In genomic region chr13:97492958-97493735, GRCm38 (mm10) we compare ENCODE assay signal across 15 mouse cellular contexts.
DNase-seq lines count a peak whose midpoint lies in the region; ATAC-seq and TF ChIP-seq lines count a peak whose summit lies in the region.
"Had no signal": no experiment of that assay in that cellular context is flagged by ENCODE, and none has a peak within 500 bp of the region (broad histone marks: within the 10 kb centered on the region; RNA-seq: fewer than 3 reads in every experiment).

No protein-coding gene starts in this region.

- H3K4me1 ChIP-seq in ES-E14 (ENCODE audit: control insufficient read depth in 2 of 2, insufficient read depth in 2 of 2, low read length in 2 of 2, poor library complexity in 1 of 2) = peaks cover 0 to 9% of the 10 kb centered on the region in 2 experiments; a peak in 2 of 4 replicates

- H3K4me3 ChIP-seq in left cerebral cortex, adult 2 months = no peak overlapping the region
- no peak overlapping the region; a peak in 1 of 4 replicates for H3K4me3 ChIP-seq in ES-E14 (ENCODE audit: insufficient read depth in 1 of 2, low read depth in 1 of 2, low read length in 2 of 2, poor library complexity in 1 of 2, severe bottlenecking in 1 of 2)
- H3K4me3 ChIP-seq: kidney, embryonic 15.5 days; limb, embryonic 13.5 days; lung, embryonic 15.5 days; neural tube, embryonic 15.5 days had no signal

- H3K9ac ChIP-seq in ES-E14 (ENCODE audit: insufficient read depth, low read depth, low read length, poor library complexity, severe bottlenecking) = peak overlapping the region; percentile 41; the same call in 1 of the 2 replicates
- H3K9ac ChIP-seq: kidney, embryonic 15.5 days; limb, embryonic 13.5 days; lung, embryonic 15.5 days; neural tube, embryonic 15.5 days had no signal

- no peak for TF ChIP-seq CTCF in left cerebral cortex, adult 2 months (IDR thresholded peaks at IDR 0.05)

- ATAC-seq in frontal cortex, adult (ENCODE audit: low TSS enrichment) = 0 out of 2 replicates have a peak, but pooled peaks have one; percentile 22
- ATAC-seq: inflammation-experienced regulatory T-cells, adult 6 months had no signal

- peaks cover 63% of the 10 kb centered on the region for H3K36me3 ChIP-seq in ES-E14 (ENCODE audit: control insufficient read depth, insufficient read depth, low read length, poor library complexity, severe bottlenecking)
- H3K36me3 ChIP-seq: kidney, embryonic 15.5 days; limb, embryonic 13.5 days; lung, embryonic 15.5 days; neural tube, embryonic 15.5 days had no signal

- H3K9me3 ChIP-seq in ES-E14 (ENCODE audit: control insufficient read depth, insufficient read depth, low read depth, low read length) = no peaks in the 10 kb centered on the region
- H3K9me3 ChIP-seq: kidney, embryonic 15.5 days; limb, embryonic 13.5 days; lung, embryonic 15.5 days; neural tube, embryonic 15.5 days had no signal

- intact Hi-C loops in left cerebral cortex, adult 2 months (cut with DNase I) = loop anchor here (1.0 to 5.0 kb wide), 4 partner anchors 42 to 139 kb away; no protein-coding TSS in a partner anchor

- peak overlapping the region; percentile 80 for H3K27ac ChIP-seq in left cerebral cortex, adult 2 months
- H3K27ac ChIP-seq in ES-E14 (ENCODE audit: insufficient read depth, low read depth, low read length, poor library complexity, severe bottlenecking) = peak overlapping the region; percentile 82
- H3K27ac ChIP-seq: kidney, embryonic 15.5 days; limb, embryonic 13.5 days; lung, embryonic 15.5 days; neural tube, embryonic 15.5 days had no signal

- in situ Hi-C loops in ES-E14 (cut with MboI; ENCODE audit: low sequenced_read_pairs in 2 of 2, unreplicated experiment in 2 of 2) = loop anchor here (10.0 to 25.0 kb wide), 2 partner anchors 256 to 258 kb away; partner anchors contain the start of gene Enc1 (in 1 of the 2)

- no peak for DNase-seq in frontal cortex, postnatal 14 days (ENCODE audit: low spot score in 2 of 2)
- no peak for DNase-seq in left cerebral cortex, adult 2 months (ENCODE audit: extremely low spot score in 1 of 2, low spot score in 2 of 2)
- no peak for DNase-seq in left cerebral cortex, adult 8-10 months (ENCODE audit: low spot score in 2 of 2)
- no peak for DNase-seq in ES-E14 (ENCODE audit: low read depth, low spot score)
- DNase-seq in R1 (ENCODE audit: low read depth, low spot score) = peak; percentile 73
- no peak for DNase-seq in right cerebral cortex, postnatal 25 days
- DNase-seq: cerebellum, adult 8-10 months; heart, adult 18-20 months; thymus, adult 2 months had no signal

TF ChIP-seq in ES-E14, 5 proteins besides CTCF, POLR2A, EP300 and RAD21:
- TF ChIP-seq ZNF384 (IDR thresholded peaks at IDR 0.05; ENCODE audit: low read depth, low read length) (no peak), ZC3H11A (IDR thresholded peaks at IDR 0.05; ENCODE audit: borderline replicate concordance, low read depth, low read length) (no peak)
